Mouse (Mus musculus) liver, adult 2 months (tissue): Measurements from ENCODE around the gene Uck2.

Experiments
- CTCF ChIP-seq: fragments of 200-500 bp; IDR thresholded peaks from 2 replicates; pipeline ENCODE4 v1.5.1; 2011; ENCODE audit warnings: low read depth, low read length, control low read depth
- POLR2A ChIP-seq: fragments of 200-500 bp; IDR thresholded peaks from 2 replicates; pipeline ENCODE4 v1.6.1; 2011; ENCODE audit warnings: low read length, control low read depth; ENCODE audit not compliant: insufficient read depth; ENCODE audit errors: extremely low read depth

GRCm38 (mm10) chr1:167212710-167213109 lies 72.4 kb downstream of the Uck2 start:
- TF ChIP-seq CTCF (no peak), POLR2A (no peak)
